Mouse (Mus musculus) heart, embryonic 10.5 days (tissue): ENCODE data around the gene Gm21828. TPM values are rescaled to one million over a fixed set of nuclear protein-coding genes. Genes with fewer than 3 reads are reported as not detected.
"Not testable (repeated sequence)": the region's sequence is repeated elsewhere in the genome, so short reads cannot be mapped to it uniquely, and the experiment has no call there.

Source experiments
- DNase-seq: peaks from one replicate; pipeline ENCODE4 v3.0.0-alpha.2; 2017; ENCODE audit warnings: low spot score
- H3K27ac ChIP-seq: fragments of 300-500 bp; sonication (generic); 2 replicates; pipeline ENCODE4 v1.5.1; 2016; ENCODE audit warnings: mild to moderate bottlenecking
- H3K27me3 ChIP-seq: fragments of 300-500 bp; sonication (generic); 2 replicates; pipeline ENCODE4 v1.6.1; 2016; ENCODE audit warnings: mild to moderate bottlenecking; ENCODE audit not compliant: poor library complexity, insufficient read depth, severe bottlenecking
- H3K36me3 ChIP-seq: fragments of 300-500 bp; sonication (generic); 2 replicates; pipeline ENCODE4 v1.6.1; 2016; ENCODE audit warnings: mild to moderate bottlenecking, moderate library complexity
- H3K4me1 ChIP-seq: fragments of 300-500 bp; sonication (generic); 2 replicates; pipeline ENCODE4 v1.6.1; 2016; ENCODE audit warnings: mild to moderate bottlenecking
- H3K4me3 ChIP-seq: fragments of 300-500 bp; sonication (generic); 2 replicates; pipeline ENCODE4 v1.5.1; 2016; ENCODE audit warnings: mild to moderate bottlenecking, moderate library complexity
- H3K9me3 ChIP-seq: fragments of 300-500 bp; sonication (generic); 2 replicates; pipeline ENCODE4 v1.6.1; 2016; ENCODE audit warnings: mild to moderate bottlenecking, moderate library complexity
- WGBS: fragments of 180-500 bp; shearing (Covaris S2); methylation state at CpG from one replicate; pipeline ENCODE4 v1.1.7; 2016; 5-methylcytosine and 5-hydroxymethylcytosine counted together
- polyA plus RNA-seq: library from polyadenylated mRNA; unstranded; fragments of >200 nt; fragmentation: Nextera tagmentation; extraction: Ambion mirVana; gene quantifications from 2 replicates; pipeline ENCODE4 v1.2.1, GENCODE M21; 2016

Gm21828 gene
- polyA plus RNA-seq, result not detected in 2 replicates

- not testable (repeated sequence) for H3K4me3 ChIP-seq, DNase-seq, H3K9me3 ChIP-seq, H3K36me3 ChIP-seq, H3K27ac ChIP-seq, H3K4me1 ChIP-seq, H3K27me3 ChIP-seq
- no CpG with 5 or more reads among the region's 3 CpGs for WGBS
Observed at GRCm38 (mm10) chrY:13223828-13224227, at the start of gene Gm21828. Gene Gm21828 (minus strand): TSS chrY:13223928.

- H3K36me3 ChIP-seq, H3K27ac ChIP-seq, H3K4me1 ChIP-seq, H3K9me3 ChIP-seq, DNase-seq, H3K27me3 ChIP-seq, H3K4me3 ChIP-seq: not testable (repeated sequence)
Observed at GRCm38 (mm10) chrY:13252091-13252490, 28.4 kb upstream of the Gm21828 start, which contains the start of the genes Gm21440 and Gm21454. Gene Gm21440 (plus strand): TSS chrY:13252391. Gene Gm21454 (plus strand): TSS chrY:13252442.

Other genes starting within 250 kb of the Gm21828 start
- not detected in 2 replicates for gene Gm20807, start 181.0 kb downstream of the Gm21828 start, polyA plus RNA-seq
- gene Gm21891, start 90.4 kb downstream of the Gm21828 start, polyA plus RNA-seq, result not detected in 2 replicates
- gene Gm21425, start 62.0 kb downstream of the Gm21828 start, polyA plus RNA-seq, result not detected in 2 replicates
- not detected in 2 replicates for gene Gm21440, start 28.5 kb upstream of the Gm21828 start, polyA plus RNA-seq
- gene Gm21454, start 28.5 kb upstream of the Gm21828 start, polyA plus RNA-seq, result not detected in 2 replicates
- not detected in 2 replicates for gene Gm21725, start 125.1 kb upstream of the Gm21828 start, polyA plus RNA-seq
- not detected in 2 replicates for gene Gm21866, start 241.7 kb upstream of the Gm21828 start, polyA plus RNA-seq